Mouse (Mus musculus) retina, postnatal 7 days (tissue): ENCODE results near the gene Med7.

Source experiments
- DNase-seq: peaks from one replicate; pipeline ENCODE4 v3.0.0-alpha.2; 2012; ENCODE audit warnings: low read depth, low spot score

Med7 gene

DNA sequence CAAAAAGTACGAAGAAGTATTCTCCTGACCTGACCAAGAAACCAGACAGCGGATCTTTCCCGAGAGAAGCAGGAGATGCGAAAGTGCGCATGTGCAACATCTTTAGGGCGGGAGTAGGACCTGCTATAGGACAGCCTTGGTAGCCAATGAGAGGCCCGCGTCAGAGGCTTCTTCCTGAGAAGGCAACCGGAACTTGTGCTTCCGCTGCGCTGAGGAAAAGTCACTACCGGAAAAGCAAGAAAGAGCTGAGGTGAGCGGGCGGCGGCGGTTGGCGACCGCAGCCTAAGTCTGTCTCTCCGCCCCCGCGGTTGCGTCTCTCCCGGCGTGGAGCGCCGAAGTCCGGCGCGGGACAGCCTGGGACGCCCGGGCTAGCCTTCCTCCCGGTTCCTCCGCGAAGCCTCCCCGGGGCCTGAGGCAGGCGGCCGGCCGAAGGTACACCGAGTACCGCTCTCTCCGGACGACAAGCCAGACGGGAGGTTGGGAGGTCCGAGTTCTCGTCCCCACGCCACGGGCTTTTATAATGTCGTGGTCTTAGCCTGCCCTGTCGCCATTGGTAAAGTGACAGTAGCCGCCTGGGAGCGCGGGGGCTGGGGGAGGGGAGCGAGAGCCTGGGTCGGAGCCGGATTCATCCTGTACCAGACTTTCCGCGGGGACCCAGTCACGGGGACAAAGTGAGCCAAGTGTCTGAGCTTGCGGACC, at the start of gene Med7:
Med7 (plus strand) TSS at position 166 of the 699 bp plus-strand sequence.
- peak; percentile 91 for DNase-seq

DNA sequence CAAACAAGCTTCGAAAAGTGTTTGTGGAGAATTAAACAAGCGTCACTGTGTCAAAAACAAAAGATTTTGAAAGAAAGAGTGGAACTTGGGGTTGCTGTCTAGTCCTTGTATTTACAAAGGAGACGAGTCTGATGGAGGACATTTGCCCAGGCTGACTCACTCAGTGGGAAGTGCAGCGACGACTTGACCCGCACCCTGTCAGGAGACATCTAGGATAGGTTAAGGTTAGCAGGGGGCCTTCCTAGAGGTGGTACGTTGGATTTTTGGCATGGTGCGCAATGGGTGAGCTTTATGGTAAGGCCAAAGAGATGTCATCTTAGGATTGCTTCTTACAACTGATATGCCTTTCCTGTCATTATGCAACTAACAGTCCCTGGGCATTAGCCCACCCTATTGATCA, 49.7 kb upstream of the Med7 start:
- DNase-seq, result no peak

GRCm38 (mm10) chr11:46388438-46388837, 48.3 kb upstream of the Med7 start:
- no peak for DNase-seq

DNA sequence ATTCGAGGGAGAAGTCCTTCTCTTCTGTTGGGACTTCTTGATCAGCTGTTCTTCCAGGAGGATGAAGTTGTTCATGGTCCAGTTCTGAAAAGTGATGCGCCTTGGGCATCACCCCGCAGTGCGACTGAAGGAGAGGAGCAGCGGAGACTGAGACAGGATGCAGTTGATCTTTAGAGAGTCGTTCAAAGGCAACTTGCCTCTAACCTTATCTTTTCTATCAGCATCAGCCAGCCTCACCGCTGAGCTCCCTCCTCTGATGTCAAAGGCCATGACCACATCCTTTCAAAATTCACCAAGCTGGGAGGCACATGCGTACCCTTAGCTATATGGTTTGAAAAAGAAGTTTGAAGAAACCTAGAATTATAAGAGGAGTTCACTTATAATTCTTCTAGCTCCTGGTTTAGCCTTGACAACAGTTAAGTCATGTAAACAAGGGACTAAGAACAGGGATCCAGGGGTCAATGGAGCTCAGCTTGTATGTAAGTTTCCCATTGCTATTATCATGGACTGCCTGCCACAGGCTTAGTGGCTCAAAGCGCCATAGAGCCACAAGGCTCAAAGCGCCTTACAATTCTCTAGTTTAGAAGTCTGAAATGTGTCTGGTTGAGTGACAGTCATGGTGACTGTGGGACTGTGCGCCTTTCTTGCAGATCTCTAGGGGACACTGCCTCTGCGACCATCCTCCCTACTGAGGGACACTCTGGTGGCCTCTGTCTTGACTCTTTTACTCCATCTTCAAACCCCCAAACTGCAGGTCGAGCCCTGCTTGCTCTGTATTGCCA, 47.2 kb upstream of the Med7 start, which contains the start of gene Itk:
Itk (minus strand) TSS at position 180 of the 782 bp plus-strand sequence.
- DNase-seq, result no peak

GRCm38 (mm10) chr11:46390621-46391020, 46.1 kb upstream of the Med7 start:
- no peak for DNase-seq

GRCm38 (mm10) chr11:46392890-46393289, 43.8 kb upstream of the Med7 start:
- no peak for DNase-seq

DNA sequence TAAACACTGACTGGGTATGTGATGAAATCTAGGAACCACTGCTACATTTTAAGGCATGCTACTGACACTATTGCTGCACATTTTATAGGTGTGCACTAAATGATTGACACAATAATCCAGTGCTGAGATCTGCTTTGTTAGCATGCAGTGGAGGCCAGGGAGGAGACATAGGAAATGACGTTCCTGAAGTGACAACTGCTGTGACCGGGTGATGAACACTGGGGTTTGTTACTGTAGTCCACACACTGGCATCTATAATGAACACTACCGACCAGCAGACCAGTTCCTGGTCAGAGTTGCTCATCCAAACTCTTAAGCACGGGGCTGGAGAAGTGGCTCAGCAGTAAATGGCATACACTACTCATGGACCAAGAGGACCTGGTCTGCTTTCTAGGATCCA, 43.3 kb upstream of the Med7 start:
- no peak for DNase-seq

DNA sequence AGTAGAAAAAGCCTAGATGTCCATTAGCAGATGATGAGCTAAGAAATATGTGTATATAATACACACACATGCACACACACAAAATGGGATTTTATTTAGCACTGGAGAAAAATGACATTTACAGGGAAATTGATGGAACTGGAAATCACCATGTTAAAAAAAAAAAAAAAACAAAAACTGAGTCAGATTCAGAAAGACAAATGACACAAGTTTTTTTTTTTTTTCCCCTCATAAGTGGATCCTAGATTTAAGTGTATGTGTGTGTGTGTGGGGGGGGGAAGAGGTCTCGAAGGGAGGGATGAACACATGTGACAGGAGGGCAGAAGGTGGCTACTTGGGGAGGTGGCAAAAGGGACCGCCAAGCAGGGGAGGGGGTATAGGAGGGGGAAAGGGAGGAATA, 41.6 kb upstream of the Med7 start:
- DNase-seq, result no peak

DNA sequence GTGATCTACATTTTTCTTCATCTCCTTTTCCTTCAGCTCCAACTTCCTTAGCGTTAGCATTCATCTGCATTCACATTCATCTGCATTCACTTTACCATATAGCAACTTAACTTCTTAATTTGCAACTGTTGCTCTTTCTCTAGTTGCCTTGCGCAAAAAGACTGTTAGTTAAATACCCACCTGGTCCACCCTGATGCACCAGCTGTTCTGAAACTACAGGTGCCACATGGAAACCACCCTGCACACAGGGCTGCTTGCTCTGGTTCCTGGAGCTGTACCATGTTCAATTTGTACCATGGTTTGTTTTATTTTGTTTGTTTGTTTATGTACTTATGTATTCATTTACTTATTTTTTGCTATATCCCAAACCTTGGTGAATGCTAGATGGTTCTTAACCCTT, 41.0 kb upstream of the Med7 start:
- no peak for DNase-seq

GRCm38 (mm10) chr11:46396167-46396859, 40.4 kb upstream of the Med7 start, which contains the start of gene Fam71b:
TSS of gene Fam71b (plus strand) at chr11:46396559.
- no peak for DNase-seq

DNA sequence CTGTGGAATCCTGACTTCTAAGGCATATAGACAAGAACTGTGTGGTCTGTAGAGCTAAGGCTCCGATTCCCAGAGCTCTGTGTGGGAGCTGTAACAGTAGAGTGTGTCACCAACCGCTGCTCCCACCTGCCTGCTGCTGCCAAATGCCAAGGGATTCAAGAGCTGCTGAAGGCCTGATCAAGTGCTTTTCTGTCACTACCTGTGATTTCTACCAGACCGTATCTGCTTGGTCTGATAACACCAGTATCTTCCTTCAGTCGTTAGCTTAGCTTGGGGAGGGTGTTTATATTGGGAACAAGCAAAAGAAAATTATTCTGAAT, 39.9 kb upstream of the Med7 start:
- DNase-seq, result no peak

DNA sequence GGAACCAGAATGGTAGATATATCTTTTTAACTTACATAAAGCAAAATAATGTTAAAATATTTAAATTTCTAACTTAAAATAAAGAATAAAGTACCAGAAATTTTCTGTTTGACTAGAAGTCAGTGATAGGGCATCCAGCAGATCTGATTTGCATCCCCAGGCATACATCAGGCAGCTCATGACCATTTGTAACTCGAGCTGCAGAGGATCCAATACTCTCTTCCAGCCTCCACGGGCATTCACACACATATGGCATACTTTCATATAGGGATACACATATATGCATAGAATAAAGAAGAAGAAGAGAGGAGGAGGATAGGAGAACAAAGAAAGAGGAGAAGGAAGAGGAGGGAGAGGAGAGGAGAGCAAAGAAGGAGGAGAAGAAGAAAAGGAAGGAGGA, 38.8 kb upstream of the Med7 start:
- no peak for DNase-seq

DNA sequence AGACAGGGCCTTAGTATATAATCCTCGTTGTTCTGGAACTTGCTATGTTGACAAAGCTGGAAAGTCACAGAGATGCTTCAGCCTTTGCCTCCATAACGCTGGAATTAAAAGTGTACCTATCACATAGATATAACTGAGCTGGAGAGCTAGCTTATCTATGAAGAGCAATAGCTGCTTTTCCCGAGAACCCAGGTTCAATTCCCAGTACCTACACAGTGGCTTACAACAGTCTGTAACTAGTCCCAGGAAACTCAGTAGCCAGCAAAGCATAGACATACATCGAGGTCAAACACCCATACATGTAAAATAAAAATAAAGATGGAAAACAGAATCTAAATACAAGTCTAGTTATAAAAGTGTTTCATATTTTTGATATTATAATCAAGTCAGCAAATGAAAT, 38.3 kb upstream of the Med7 start:
- DNase-seq, result no peak

GRCm38 (mm10) chr11:46398933-46399383, 37.8 kb upstream of the Med7 start:
- no peak for DNase-seq

DNA sequence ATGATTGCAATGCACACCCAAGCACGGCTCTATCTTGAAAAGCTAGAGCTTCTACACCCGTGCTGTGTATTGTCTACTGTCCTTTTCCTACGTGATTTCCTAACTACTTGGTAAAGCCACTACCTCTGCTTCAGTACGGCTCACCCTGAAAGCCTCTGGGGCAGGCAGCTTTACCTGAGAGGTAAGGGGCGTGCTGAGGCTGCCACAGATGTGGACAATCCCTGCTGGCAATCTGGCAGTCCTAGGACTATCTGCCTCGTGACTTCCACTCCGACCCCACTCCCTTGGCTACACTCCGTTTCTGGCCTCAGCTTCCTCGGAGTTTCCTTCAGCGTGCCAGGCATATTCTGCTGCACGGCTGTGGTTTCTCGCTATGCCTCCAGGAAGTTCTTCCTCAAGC, 35.2 kb upstream of the Med7 start:
- no peak for DNase-seq

DNA sequence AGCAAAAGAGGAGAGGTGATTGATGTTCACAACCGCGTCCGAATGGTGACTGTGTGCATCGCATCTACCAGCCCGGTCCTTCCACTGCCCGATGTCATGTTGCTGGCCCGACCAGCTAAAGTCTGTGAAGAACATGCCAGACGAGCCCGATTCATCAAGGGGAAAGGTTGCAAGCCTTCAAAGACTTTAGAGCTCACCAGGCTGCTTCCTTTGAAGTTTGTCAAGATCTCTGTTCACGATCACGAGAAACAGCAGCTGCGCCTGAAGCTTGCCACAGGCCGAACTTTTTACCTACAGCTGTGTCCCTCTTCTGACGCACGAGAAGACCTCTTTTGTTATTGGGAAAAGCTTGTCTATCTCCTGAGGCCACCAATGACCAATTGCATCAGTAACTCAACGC, 31.7 kb upstream of the Med7 start:
- no peak for DNase-seq

DNA sequence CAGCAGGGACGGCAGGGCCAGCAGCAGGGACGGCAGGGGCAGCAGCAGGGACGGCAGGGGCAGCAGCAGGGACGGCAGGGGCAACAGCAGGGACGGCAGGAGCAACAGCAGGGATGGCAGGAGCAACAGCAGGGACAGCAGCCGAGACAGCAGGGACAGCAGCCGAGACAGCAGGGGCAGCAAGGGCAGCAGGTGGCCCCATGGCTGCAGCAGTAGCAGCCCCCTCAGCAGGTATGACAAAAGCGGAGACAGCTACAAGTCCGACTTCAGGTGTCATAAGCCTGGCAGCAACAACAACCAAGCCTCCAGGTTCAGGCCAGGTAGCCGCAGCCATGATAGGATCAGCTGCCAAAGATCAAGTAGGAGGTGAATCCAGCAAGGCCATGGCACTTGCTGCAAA, 30.0 kb upstream of the Med7 start:
- no peak for DNase-seq

- DNase-seq, result no peak
Measured at GRCm38 (mm10) chr11:46410018-46410563, 26.6 kb upstream of the Med7 start.

GRCm38 (mm10) chr11:46418438-46418837, 18.3 kb upstream of the Med7 start:
- DNase-seq, result no peak

DNA sequence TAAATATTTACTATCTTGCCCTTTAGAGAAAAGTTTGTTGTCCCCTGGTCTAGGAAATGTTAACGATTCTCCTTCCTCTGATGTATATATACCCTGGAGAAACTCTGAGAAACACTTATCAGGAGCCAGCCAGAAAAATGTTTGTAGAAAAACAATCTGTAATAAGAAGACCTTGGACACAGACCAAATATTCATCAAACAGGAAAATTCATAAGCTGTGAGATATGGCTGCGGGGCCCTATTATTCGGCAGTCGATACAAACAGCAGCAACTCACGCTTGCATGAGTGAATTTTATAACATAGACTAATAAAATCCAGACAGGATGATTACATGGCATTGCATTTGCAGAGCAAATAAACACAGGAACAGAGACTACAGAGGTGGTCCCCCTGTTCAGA, 17.9 kb upstream of the Med7 start:
- DNase-seq, result no peak

GRCm38 (mm10) chr11:46421086-46421888, 15.4 kb upstream of the Med7 start:
- no peak for DNase-seq
